Mouse (Mus musculus): ENCODE data around the gene Fgf23.
A peak's percentile ranks its signal among the peaks of the same experiment; 100 is the strongest.

The Fgf23 gene

DNA sequence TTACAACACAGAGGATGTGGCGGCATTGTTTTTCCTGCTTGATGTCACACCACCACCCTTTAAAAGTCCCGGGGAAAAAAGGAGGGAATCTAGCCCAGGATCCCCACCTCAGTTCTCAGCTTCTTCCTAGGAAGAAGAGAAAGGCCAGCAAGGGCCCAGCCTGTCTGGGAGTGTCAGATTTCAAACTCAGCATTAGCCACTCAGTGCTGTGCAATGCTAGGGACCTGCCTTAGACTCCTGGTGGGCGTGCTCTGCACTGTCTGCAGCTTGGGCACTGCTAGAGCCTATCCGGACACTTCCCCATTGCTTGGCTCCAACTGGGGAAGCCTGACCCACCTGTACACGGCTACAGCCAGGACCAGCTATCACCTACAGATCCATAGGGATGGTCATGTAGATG lies at the start of gene Fgf23:
TSS of gene Fgf23 (plus strand) at position 86 of the 400 bp plus-strand sequence.
- no peak for DNase-seq (ENCODE audit: low spot score in 2 of 2)

DNA sequence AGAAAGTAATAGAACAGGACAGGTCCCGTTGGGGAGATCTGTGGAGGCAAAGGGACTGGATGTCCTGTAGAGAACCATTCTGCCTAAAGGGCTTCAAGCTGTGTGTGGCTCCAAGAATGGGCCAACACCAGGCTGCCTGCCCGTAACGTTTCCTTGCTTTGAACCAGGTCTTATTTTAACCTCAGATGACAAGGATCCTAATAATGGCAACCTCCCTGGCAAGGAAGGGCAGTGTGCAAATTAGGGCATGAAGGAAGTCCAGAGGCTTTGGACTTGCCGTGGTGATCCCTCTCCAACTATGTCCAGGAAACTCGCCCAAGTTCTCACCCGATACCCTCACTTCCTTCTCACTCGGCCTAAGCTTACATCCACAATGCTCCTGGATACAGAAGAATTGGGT lies 47.9 kb upstream of the Fgf23 start:
- DNase-seq (ENCODE audit: low spot score in 2 of 2) = no peak

DNA sequence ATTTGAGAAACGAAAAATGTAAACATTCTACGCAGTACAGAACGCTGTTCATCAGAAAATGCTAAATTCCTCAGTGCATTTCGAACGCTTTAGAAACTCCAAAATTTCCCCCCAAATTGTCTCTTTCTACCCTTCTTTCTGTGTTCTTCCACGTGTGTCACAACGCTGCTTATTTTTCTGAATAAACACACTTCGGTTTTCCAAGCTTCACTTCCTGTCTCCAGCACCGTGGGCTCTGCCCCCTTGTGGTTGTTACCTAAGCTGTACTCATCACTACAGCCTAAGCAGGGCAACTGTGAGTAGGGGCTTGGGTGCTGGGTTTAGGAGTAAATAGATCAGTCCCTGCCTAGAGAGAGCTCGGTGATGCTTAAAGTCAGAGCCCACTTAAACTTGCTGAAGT lies 37.9 kb upstream of the Fgf23 start:
- DNase-seq (ENCODE audit: low spot score in 2 of 2) = no peak

DNA sequence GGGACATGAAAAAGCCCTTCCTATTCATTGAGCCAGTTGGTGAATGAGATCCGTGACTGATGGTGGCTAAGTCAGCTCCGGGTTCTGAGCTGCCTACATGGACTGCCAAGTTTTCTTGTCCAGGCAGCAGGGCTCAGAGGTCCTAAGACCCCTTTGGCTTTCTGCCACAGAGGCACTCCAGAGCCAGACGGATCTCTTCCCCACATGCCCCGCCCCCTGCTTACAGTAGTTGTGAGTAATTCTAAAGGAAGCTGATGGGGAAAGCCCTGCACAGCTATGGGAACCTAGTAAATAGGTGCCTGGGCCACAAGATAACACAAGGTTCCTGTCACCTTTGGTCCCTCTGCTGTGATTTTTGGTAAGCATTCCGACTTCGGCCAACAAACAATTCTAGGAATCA lies 27.8 kb upstream of the Fgf23 start:
- no peak for DNase-seq (ENCODE audit: low spot score in 2 of 2)

DNA sequence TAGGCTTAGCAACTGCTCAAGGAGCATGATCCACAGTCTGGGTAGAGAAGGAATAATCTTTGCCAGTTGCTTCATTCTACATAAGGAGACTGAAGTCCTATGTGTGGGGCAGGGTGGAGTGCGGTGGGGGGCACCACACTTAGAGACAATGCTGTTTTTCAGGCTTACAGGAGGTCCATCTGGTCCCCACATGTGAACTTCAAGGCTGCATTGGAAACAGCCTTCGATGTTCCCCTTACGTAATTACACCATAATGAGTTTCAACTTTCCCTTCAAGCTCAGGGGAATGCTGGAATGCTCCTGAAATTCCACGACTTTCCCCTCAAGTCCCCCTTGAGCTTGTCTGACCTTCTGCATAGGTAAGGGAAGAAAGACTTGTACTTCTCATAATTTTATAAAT lies 21.9 kb upstream of the Fgf23 start:
- no peak for DNase-seq (ENCODE audit: low spot score in 2 of 2)

DNA sequence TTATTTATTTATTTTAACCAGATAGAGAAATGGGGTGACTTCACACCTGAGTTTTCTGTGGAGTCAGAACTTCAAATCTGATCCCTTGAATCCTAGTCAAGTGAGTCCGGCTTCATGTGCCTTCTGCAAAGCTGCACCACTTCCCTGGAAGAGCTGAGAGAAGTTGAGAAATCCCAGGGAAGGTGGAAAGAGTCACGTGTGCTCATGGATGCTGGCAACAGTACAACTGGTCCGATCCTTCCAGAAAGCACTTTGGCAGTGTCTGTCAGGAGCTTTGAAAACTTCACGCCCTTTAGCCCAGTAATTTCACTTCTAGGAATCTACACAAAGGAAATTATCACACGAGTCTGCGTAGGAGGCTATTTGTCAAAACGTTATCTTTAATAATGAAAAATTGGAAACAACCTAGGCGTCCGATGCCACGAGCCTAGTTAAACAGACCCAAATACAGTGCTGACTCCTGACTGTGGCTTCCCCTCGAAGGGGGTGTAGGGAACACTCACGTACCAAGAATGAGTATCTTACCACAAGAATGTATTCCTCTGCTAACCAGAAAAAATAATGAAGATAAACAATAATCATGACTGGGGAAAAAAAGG lies 15.6 kb upstream of the Fgf23 start:
- DNase-seq (ENCODE audit: low spot score in 2 of 2) = no peak

DNA sequence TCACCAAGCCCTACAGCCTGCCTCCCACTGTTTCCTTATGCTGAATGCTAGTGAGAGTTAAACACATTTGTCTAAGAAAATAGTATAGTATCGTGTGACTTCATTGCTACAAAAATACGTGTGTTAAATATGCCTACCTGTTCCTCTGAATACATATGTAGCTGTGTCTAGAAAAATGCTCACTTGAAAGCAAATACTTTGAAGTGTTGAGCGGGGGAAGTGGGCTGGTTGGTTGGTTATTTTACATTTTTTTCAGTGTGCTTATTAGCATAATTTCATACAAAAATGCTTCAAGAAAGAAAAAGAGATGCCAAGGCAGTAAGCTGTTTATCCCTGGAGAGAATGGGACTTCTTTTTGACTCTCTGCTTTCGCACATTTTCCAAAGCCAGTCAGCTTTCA lies 12.7 kb upstream of the Fgf23 start:
- DNase-seq (ENCODE audit: low spot score in 2 of 2) = no peak

DNA sequence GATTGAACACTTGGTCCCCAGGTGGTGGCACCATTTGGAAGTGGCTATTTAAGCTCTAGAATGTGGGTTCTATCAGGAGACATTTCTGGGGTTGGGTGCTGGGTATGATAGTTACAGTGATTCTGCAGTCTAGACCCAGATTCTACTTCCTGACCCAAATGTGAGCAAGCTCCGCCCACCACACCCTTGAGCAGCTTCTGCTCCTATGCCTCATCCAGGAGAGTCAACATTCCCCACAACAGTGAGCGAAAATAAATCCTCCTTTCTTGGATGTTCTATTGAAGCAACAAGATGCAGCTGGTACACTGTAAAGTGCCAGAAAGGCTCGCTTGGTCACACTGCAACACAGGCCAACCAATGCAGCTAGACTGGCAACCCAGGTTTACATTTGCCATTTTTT lies 8.8 kb upstream of the Fgf23 start:
- DNase-seq (ENCODE audit: low spot score in 2 of 2) = no peak

DNA sequence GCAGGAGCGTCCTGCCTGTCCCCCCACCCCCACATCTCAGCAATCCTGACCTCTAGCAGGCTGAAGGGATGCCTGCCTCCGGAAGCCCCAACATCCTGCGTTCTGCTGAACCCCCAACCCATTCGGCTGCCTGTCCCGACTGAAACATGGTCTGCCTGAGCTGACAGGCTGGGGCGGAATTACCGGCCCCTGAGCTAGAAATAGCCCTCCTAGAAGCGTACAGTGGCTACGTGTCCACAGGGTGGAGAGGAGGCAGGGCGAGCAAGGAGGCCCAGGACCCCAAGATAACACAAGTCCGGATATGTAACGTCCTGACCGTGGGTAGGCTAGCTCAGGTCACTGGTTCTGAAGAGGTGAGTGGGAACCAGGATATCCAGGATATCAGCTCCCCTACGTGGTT lies 7.9 kb upstream of the Fgf23 start:
- no peak for DNase-seq (ENCODE audit: low spot score in 2 of 2)

DNA sequence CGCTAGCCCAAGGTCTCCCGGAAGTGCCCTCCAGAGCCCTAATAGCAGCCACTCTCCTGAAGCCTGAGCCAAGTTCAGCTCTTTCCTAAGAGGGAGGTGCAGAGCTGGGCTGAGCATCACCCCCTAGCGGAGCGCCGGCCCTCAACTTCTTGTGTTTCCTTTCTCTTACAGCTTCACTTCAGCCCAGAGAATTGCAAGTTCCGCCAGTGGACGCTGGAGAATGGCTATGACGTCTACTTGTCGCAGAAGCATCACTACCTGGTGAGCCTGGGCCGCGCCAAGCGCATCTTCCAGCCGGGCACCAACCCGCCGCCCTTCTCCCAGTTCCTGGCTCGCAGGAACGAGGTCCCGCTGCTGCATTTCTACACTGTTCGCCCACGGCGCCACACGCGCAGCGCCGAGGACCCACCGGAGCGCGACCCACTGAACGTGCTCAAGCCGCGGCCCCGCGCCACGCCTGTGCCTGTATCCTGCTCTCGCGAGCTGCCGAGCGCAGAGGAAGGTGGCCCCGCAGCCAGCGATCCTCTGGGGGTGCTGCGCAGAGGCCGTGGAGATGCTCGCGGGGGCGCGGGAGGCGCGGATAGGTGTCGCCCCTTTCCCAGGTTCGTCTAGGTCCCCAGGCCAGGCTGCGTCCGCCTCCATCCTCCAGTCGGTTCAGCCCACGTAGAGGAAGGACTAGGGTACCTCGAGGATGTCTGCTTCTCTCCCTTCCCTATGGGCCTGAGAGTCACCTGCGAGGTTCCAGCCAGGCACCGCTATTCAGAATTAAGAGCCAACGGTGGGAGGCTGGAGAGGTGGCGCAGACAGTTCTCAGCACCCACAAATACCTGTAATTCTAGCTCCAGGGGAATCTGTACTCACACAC lies 7.4 kb downstream of the Fgf23 start:
- peak in 1 of 2 experiments; percentile 20 for DNase-seq (ENCODE audit: low spot score in 2 of 2)

DNA sequence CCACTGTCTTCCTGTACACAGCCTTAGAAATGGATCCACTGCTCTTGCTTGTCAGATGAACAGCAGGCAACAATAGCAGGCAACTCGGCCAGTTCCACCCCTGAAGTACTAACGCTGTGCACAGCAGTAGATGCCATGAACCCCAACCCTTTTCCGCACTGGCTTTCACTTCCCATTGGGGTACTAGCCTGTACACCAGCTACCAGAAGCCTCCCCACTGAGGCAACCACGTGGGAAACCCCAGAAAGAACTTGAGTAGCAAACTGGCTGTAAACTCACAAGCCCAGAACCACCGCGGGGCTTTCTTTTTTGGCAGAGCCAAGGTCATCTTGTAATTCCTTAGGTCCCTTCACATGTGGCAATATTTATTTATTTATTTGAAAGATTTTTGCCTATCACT lies 9.1 kb downstream of the Fgf23 start:
- DNase-seq (ENCODE audit: low spot score in 2 of 2) = no peak

DNA sequence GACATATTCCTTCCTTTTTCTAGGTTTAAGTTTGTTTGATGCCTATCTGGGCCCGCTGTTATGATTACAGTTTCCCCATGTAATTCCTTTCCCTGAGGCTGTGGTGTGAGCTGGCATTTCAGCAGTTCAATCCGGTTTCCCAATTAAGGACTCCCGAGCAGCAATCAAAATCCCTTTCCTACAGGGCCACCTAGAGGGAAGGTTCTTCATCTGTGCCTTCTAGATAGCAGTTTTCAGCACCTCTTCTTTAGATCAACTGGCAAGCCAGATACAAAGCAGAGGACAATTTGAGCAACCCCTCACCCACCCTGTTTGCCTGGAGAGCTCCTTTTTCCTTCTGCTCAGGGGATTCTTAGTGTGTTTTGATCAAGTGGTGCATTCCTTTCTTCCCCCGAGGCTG lies 14.0 kb downstream of the Fgf23 start:
- no peak for DNase-seq (ENCODE audit: low spot score in 2 of 2)

DNA sequence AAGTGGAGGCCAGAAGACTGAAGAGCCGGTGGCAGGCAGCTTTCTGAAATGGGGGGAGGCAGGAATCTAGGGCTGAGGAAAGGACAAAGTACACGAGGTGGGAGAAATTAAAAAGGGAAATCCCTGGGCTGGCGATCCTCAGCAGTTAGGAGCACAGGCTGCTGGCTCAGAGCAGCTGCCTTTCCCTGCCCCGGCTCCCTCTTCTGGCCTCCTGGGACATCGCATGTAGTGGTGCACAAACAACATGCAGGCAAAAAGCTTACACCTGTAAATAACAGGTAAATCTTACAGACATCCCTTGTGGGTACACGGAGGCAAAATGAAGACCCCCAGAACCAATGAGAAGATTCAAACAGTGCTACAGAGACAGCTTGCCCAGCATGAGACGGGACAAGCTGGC lies 21.9 kb downstream of the Fgf23 start:
- DNase-seq (ENCODE audit: low spot score in 2 of 2) = no peak

DNA sequence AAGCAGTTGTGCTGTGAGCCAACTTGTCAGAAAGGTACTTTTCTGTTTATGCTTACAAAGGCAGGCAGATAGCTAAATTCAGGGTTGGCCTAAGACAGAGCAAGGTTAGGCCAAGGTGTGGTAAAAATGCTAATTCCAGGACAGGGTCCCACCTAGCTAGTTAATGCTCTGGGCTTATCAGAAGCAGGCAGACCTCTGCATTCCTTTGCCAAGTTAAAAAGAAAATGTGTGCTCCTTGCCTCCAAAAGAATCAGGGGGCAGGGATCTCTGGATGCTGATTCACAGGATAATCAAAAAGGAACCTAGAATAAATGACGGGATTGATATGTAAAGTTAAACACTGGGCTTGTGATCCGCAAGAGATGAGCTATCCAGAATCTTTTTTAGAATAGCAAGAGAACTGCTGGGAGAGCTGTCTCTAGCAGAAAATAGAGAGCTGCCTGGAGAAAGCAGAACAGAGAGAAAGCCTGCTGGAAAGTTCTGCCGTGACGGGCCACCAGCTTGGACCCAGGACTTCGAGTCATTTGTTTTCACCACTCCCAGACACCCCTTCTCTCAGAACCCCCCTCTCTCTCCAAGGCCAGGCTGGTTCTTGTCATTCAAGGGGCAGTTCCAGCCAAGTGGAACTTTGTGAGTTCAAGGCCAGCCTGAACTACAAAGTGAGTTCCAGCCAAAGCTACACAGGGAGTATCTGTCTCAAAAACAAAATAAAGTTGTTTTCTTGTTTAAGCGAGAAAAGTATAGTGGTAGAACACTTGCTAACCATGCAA lies 31.0 kb downstream of the Fgf23 start:
- no peak for DNase-seq (ENCODE audit: low spot score in 2 of 2)

DNA sequence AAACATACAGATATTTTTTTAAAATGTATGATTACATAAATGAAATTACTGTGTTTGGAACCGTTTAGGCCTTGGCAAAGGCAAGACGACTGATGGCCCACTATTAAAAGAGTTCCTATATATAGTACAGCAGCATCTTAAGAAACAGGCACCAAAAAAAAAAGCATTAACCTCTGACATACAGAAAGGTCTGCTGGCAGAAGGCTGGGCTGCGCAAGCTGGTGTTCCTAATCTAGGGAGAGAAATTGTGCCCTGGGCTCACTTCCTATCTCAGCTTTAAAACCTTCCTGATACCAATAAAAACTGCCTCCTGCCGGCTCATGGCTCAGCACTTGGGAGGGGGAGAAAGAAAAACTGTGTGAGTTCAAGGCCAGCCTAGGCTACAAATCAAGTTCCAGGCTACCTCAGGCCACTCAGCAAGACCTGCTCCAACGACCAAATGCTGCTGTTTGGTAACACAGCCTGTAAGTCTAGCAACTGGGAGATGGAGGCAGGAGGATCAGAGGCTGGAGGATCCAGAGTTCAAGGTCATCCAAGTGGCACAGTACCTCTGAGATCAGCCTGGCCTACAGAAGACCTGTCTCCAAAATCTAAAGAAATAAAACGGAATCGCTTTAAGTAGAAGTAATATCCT lies 31.8 kb downstream of the Fgf23 start:
- no peak for DNase-seq (ENCODE audit: low spot score in 2 of 2)

DNA sequence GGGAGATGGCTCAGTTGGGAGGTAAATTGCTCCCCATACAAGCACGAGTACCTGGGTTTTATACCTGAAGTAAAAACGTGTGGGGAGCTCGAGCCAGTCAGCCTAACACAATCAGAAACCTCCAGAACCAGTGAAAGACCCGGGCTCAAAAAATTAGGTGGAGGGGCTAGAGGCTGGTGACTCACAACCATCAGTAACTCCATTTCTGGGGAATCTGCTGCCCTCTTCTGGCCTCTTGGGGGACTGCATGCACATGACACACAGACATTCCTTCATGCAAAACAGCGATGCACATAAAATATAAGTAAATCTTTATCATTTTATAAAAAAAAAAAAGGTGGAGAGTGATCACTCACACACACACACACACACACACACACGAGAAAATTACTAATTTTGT lies 32.4 kb downstream of the Fgf23 start:
- DNase-seq (ENCODE audit: low spot score in 2 of 2) = no peak

DNA sequence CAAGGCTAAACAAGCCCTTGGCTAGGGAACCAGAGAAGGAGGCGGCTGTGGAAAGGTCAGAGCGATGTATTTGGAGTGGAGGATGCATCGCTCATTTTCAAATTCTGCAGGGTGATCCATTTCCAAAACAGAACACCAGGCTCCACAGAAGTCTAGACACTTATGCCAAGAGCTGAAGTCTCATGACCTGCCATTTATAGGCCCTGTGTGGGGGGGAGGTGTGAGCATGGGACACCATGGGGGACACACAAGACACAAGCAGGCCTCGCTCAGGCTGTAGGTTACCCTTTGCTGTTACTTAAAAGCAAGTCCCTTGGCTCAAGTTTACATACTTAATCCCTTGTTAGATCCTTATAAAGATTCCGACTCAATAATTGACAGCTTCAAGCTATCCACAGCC lies 33.5 kb downstream of the Fgf23 start:
- no peak for DNase-seq (ENCODE audit: low spot score in 2 of 2)

DNA sequence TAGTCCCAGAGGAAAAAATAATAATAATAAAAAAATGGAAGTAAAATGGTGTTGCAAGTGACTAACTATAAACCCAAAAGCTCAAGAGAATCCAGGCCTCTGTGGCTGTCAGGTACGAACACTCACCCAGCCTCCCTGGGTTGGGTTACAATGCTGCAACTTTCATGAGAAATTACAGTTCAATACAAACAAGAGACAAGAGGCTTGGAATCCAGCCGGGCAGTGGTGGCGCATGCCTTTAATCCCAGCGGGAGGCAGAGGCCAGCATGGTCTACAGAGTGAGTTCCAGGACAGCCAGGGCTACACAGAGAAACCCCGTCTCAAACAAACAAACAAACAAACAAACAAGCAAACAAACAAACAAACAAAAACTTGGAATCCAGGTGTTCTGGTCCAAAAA lies 34.0 kb downstream of the Fgf23 start:
- no peak for DNase-seq (ENCODE audit: low spot score in 2 of 2)

DNA sequence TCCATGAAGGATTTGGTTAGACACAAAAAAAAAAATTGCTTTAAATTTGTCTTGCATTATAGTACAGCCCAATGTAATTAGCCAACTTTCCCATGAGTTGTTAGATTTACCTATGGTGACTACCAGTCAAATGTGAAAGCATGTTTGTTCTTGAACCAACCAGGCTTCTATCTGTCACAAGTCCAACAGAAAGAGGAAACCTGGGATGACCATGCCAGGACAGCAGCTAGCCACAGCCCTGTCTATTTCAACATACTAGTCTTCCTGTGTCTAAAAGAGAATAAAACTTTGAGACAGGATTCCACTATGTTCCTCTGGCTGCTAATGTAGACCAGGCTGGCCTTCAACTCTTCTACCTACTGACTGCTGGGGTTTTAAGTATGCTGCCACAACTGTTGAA lies 34.7 kb downstream of the Fgf23 start:
- DNase-seq (ENCODE audit: low spot score in 2 of 2) = no peak

DNA sequence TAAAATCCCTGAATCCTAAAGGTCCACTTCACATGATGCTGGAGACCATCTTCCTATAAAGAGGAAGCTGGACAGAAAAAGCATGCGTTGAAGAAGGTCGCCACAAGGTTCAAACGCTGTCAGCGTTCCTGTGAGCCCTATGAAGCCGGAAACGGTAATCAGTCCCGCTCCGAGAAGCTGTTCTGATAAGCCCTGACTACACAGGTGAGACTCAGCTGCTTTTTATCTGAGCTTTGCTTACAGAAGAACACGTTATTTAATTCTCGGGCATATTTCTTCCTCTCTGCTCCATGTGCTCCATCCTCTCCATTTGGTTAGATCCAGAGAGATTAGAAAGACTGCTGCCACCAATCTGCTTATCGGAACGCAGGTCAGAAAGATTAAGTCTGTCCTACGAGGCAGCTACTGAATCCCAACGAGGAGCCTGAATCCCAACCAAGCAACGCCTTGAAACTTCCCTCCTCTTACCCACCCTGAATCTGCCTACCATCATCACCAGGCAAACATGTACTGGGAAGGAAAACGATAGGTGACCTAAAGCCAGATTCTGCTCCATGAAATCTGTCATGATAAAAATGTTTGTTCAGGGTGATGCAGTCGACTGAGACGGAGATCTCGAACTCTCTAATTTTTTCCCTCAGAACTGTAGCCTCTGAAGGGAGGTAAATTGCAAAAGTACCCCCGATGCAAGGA lies 35.8 kb downstream of the Fgf23 start:
- no peak for DNase-seq (ENCODE audit: low spot score in 2 of 2)

DNA sequence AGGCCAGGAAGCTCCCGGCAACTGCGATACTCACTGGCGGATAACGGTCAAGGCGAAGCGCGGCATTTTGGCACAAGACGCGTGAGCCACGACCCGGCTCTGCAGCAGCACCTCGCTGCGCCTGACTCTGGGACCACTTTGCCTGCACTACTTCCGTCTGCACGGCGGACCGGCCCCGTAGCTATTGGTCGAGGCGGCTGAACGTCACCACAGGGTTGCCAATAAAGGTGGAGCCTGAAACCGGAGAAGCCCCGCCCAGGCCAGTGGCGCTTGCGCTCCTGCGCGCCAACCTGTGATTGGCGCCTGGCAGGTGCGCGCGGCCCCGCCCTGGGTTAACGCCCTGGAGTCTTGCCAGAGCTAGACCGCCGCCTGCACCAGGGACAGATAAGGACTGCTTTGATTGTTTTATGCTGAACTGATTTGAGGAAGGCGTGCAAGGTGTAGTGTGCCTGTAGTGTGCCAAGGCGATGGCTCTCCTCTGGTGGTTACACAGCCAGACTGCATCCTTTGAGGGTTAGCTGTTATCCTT lies 36.8 kb downstream of the Fgf23 start, which contains the start of gene Tigar:
TSS of gene Tigar (minus strand) at position 156 of the 529 bp plus-strand sequence.
- DNase-seq (ENCODE audit: low spot score in 2 of 2) = peak; percentile 92 to 93

All from urinary bladder, adult 18-20 months (tissue).